Mouse (Mus musculus) granulocyte monocyte progenitor cell, adult 5-6 weeks (primary cell): ENCODE measurements at regions not wholly inside any gene's neighbourhood (a gene's known extent, or its start where the extent isn't known, plus 50 kb on each side); places are given as distances from the start of the nearest gene placed in this dataset.

Experiments
- ATAC-seq: replicated peaks from 2 replicates; pipeline ENCODE4 v1.8.0; 2016; ENCODE audit warnings: mild to moderate bottlenecking, moderate TSS enrichment, inconsistent platforms; ENCODE audit not compliant: poor library complexity, severe bottlenecking

GRCm38 (mm10) chr13:97435865-97436718, 195.2 kb downstream of the Enc1 start:
- 0 out of 2 replicates have a peak, but pooled peaks have one; percentile 24 for ATAC-seq

- ATAC-seq, result peak; percentile 33; the same call in 1 of the 2 replicates
These were observed 194.3 kb downstream of the Enc1 start for GRCm38 (mm10) chr13:97434961-97435864.

DNA sequence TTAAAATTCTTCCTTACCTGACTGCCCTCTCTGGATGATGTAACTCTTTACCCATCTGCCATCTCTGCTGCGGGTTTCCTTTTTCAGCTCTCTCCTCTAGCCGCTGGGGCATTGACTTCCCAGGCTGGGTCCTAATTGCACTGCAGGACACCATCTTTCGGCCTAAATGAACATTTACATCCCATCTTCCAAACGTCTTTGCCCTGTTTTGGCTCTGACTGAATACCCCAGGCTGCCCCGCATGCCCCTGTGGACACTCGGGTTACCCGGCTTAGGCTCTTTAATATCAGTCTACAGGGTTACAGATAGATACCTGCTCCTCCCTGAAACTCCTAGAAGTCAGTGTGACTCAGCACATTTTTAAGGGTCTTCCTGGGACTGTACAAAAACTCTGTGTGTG, 193.3 kb downstream of the Enc1 start:
- ATAC-seq, result no peak

GRCm38 (mm10) chr13:97432627-97433026, 191.7 kb downstream of the Enc1 start:
- no peak for ATAC-seq

- ATAC-seq, result no peak
These were observed 190.0 kb downstream of the Enc1 start for GRCm38 (mm10) chr13:97430885-97431284.

DNA sequence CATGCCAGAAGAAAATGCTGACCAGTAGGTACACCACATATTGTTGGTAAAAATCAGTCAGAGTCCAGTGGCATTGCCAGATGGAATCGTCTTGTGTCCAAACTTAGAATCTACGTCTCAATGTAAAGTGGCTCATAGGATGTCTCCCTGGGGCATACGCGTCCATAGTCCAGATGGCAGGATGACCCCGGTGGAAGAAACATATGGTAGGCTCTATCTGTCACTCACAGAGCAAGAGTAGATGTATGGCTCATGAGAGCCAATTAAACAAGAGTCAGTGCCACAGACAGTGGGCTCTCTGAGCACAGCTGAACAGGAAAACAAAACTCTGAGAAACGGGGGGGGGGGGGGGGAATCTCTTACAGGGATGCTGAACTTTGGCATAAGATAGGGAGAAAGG, 187.3 kb downstream of the Enc1 start:
- ATAC-seq, result no peak

- ATAC-seq, result no peak
These were observed 186.6 kb downstream of the Enc1 start for GRCm38 (mm10) chr13:97427537-97427936.

DNA sequence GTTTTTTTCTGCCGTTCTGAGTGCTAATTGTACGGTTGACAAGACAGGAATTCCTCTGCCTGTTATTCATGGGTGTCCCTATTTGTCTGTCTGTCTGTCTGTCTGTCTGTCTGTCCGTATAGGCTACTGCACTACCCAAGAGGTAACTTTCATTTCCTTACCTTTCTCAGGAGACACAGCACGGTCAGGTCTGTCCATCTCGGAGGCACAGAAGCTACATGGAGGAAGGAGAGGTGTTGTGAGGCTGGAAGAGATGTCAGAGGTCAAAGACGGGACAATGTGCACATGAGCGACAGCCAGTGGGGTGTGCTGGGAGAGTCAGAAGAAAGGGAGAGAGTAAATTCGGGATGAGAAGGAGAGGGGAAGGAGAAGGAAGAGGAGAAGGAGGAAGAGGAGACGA, 184.8 kb downstream of the Enc1 start:
- ATAC-seq, result no peak

GRCm38 (mm10) chr13:97423911-97424310, 183.0 kb downstream of the Enc1 start:
- ATAC-seq, result no peak

DNA sequence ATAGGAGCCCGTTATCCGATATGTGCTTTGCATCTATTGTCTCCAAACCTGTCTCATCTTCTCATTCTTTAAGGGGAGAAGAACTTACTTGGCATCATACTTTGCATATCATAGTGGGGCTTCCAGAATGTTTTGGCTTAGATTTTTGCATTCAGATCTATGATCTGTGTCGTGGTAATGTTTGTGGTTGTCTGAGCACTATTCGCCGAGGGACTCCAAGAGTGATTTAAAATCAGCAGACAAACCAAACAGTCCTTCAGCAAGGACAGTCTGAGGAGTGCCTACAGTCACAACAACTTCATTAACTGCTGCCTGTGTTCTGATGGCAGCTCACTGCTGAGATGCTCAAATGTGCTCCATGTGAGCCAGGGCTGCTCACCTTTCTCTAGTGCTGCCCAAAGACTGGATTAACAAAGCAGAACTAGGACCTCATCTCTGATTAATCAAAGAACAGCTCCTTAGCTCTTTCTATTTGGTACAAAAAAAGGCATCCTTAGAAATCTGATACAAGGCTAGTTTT, 182.5 kb downstream of the Enc1 start:
- ATAC-seq, result no peak

DNA sequence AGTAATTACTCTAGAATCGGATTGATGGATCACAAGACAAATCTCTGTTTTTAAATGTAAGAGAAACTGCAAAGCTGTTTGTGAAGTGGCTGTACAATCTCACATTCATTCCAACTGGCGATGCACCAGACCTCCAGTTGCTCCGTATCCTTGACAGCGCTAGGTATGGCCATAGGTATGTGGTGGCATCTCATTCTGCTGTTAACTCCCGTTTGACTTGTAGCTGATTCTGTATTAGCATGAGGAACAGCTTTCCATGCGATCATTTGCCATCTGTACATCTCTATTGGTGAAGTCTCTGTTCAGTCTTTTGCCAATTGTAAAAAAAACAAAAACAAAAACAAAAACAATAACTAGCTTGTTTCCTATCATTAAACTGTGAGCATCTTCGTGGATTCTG, 182.0 kb downstream of the Enc1 start:
- ATAC-seq, result no peak

DNA sequence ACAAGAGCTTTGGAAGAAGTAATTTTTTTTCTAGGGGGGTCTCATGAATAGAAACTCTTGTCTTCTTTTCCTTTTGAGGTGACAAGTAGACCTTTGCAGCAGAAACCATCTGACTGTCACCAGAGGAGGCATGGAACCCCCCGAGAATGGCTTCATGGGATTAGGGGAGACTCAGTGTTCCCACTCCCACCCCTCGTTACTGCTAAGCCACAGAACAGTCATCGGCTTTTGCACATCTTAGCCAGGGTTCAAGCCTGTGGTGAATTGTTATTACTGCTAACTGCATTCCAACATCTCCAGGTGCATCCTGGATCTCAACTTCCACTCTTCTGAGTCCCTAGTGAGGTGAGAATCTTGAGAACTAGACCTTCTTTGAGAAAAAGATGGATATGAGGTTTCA, 180.9 kb downstream of the Enc1 start:
- ATAC-seq, result no peak

DNA sequence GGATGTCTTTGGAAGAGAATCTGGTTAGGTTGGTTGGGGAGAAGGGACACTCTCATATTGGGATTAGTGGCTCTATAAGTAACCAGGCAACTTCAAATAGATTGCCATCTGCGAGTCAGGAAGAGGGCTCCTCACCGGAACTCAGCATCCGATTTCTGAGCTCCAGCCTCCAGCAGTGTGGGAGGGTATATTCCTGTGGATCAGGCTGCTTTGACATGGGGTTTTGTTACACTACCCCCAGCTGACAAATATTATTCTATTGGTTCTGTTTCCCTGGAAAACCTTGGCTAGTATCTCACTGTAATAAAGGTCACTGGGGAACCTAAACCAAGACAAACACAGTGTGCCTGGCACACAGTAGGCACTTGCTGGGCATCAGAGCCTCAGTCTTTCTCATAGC, 179.9 kb downstream of the Enc1 start:
- ATAC-seq, result no peak

GRCm38 (mm10) chr13:97419100-97419499, 178.2 kb downstream of the Enc1 start:
- peak; percentile 62 for ATAC-seq

DNA sequence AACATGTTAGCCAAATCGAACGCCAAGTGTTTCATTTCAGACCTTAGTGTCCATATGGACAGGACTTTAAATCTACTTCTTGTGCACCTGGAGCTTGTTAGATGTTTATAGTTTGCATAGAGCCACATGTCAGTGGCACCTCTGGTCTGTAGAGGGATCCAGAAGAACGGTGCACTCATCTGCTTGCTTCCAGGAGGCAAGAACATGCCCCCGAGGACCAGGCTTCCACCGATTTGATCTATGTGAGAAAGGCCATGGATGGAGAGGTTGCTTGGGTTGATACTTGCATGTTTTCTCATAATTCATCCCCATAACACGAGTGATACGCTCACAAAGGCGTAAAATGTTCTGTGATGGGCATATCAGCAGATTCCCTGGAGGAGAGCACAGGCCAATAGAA, 177.8 kb downstream of the Enc1 start:
- no peak for ATAC-seq

- no peak for ATAC-seq
These were observed 177.2 kb downstream of the Enc1 start for GRCm38 (mm10) chr13:97418081-97418480.

DNA sequence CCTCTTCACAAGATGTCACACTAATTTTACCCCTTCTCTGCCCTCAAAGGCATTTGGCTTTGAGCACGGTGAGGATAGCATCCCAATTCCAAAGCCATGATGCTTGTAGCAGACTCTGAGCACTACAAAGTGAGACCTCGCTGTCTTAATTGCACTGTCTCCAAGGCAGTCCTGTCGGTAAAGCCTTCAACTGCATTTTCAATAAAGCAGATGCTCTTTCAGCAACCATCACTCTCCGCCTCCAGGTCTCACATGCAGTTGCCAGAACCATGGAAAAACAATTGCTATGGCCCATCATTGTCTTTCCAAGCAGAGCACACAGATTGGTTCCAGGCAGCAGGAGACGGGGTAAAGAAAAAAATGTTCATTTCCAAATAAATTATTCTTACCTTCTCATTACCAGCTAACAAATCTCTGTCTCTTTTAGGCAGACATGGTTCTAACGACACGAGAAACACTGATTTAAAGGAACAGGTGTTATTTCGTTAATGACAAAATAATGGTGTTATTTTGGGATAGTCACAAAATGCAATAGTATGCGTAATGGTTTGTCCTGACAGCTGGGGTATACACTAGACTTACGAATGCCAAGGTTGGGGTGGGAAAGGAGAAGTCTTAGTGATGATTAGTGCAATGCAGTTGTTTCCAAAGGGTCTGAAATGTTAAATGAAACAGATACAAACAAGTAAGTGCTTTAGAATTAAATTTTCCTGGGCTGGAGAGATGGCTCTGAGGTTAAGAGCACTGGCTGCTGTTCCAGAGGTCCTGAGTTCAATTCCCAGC, 175.2 kb downstream of the Enc1 start:
- no peak for ATAC-seq

DNA sequence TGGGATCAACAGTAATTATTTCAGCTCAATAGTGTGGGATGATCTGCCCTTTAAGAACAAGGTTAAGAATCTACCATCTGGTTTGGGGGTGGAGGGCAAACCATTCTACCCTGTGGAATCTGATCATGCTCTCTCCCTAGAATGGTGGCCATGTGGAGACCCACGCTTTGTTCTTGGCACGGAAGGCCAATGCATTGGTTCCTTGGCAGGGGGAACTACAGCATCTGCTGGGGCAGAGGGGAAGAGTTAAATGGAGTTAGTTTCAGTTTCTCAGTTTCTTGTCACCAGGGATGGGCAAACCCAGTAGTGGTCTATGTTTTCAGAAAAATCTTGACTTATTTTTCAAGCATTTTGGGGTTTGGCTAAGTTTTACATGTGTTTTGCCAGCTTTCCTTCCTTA, 174.5 kb downstream of the Enc1 start:
- ATAC-seq, result no peak

DNA sequence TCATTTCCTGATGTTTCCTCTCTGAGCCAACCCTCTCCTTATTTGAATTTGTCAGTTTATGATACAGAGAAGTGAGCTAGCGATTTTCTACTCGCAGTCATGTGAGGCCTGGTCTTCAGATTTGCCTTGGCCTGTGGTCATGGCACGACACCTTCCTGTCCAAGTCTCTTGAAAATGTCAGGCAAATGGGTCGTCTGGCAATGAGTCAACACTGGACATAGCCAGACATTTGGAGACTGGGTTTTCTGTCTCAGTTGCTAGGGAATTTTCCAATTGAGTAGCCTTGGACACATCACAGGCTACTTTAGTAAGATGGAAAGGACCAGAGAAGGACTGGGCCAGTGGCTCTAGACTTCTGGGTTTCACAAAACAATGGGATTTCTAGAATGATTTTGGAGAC, 171.2 kb downstream of the Enc1 start:
- ATAC-seq, result no peak

DNA sequence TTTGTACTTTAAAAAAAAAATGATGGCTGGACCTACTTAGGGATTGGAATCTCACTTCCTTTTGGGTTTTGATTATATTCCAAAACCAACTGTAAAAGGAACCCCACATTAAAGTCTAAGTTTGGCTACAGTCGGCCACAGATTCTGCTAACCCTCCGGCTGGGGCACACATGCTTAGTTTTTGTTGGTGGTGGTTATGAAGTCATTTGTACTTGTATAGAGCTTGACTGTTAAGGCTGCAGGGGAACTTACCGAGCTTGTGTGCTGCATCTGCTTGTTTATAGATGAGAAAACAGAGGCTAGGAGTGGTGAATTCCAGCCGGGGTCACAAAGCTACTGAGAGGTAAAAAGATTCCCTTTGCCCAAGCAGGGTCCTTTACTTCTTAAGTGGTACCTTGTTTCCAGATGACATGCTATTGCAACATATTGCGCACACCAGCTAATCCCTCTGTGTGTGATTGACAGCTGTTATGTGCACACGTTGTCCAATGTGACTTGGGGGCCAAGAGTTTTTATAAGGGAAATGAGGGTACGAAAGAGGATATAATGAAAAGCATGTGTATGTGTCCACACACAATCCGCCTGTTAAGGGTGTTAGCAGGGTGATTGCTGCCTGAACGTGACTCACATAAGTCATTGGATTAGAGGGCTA, 169.8 kb downstream of the Enc1 start:
- no peak for ATAC-seq
